Mouse (Mus musculus) megakaryocyte, embryonic 14.5 days (primary cell): ENCODE measurements around the gene Bod1l.

Experiments used
- FLI1 ChIP-seq: IDR thresholded peaks from 2 replicates; pipeline ENCODE4 v1.6.1; 2012; ENCODE audit warnings: low read length, inconsistent platforms, mixed read lengths
- GATA1 ChIP-seq: IDR thresholded peaks from 3 replicates; pipeline ENCODE4 v1.6.1; 2012; ENCODE audit warnings: mixed read lengths, low read length, inconsistent platforms, borderline replicate concordance

- TF ChIP-seq GATA1: no peak
- TF ChIP-seq FLI1: no peak
These were observed 89.3 kb downstream of the Bod1l start for GRCm38 (mm10) chr5:41754836-41755235.
